Mouse (Mus musculus) frontal cortex, postnatal 10 days (tissue): ENCODE measurements around the gene Arhgap28.
"Not testable (repeated sequence)": the region's sequence is repeated elsewhere in the genome, so short reads cannot be mapped to it uniquely, and the experiment has no call there.

Experiments used
- DNase-seq, 2 experiments: peaks; one replicate each; pipeline ENCODE4 v3.0.0; 2022; ENCODE audit warnings: low spot score in 2 of 2, mixed read lengths in 1 of 2

Gene Arhgap28

DNA sequence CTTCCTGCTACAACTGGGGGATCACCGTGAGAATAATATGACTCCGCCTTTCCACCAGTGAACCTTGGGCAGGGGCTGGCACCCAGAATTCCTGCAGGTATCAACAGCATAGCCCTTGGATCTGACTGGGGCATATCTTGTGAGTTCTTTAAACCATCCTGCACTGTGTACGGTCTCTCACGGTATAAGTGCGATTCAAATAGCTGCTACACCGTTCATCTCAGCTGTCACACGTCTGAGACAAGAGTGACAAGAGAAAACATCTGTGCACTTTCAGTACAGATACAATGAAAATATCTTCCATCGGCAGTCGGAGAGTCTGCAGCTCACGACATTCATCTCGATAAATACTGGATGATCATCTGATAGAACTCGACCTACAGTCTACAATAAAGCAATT lies 126.3 kb downstream of the Arhgap28 start:
- DNase-seq = no peak

DNA sequence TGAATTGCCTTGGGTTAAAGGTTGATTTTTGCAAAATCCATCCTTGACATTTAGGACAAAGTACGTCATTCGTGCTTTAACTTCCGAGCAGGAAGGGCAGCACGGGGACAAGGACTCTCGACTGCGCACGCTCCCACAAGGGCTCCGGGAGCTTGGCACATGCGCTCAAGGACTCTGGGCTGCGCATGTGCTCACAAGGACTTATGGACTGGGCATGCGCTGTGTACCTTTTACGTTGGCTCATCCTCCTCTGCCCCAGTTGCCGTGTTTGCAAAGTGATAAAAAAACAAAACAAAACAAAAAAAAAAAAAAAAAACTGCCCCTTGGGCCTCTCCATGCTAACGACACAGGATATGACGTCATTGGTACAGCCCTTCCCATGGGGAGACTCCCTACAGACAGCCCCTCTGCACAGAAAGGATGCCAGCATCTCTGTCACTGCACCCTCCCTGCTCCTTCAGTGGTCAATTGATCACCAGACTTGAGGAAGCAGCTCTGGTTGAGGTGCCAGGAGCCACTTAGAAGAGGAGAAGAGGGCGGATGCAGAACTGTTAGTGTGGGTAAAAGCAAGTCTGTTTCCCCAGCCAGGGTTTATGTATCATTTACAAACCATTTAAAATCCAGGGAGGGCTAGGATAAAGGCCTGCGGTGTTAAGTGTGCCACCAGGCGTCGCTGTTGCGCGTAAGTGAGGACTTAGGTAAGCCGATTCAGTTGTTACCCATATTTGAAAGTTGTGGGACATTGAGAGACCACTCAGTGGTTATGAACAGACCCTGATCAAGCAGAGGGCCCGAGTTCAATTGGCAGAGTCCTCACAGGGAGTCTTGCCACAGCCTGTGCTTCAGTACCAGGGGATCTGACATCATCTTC lies 134.0 kb downstream of the Arhgap28 start:
- DNase-seq = peak; percentile 21 to 63

DNA sequence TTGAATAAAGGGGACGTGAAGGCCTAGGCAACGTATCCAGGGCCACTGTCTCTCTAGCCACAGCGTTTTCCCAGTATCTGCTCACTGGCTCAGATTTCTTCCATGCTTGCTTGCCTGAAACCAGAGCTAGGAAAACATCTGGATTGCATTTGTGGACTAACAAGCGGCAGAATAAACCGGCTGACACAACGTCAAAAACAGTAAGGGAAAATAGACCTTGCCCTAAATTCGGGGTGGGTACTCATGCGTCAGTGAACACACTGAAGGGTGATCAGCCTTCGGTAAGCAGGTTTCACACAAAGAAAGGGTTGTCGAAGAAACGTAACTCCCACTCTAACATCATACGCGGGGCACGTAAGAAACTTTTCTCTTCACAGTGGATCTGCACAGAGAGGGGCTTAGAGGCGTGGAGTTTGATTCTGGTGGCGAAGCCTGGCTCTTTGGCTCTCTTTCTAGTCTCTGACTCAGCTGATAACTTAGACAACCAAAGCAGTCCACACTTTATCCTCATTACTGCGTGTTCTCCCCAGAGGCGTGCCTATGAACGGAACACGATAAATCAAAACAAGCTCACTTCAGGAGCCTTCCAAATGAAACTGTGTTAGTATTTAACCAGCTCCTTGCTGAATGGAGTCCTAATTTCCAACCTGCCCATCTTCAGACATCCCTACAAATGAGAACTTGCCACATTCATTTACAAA lies 137.2 kb downstream of the Arhgap28 start:
- DNase-seq = no peak

DNA sequence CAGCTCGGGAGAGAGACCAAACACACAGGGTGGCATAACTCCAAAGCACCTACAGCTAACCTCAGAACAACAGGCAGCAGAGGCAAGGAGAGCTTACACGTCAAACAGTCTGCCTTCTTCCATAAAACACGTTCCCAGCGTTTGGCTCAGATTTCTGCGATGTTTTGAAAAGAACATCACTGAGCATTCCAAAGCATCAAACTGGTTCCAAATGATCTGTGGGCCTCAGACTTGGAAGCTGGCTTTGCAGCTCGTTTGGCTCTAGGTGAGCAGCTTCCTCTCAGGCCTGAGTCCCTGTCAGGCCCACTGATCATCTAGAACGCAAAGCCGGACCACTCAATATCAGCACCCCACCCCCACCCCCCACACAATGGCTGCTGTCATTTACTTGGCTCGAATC lies 137.9 kb downstream of the Arhgap28 start:
- DNase-seq = no peak

DNA sequence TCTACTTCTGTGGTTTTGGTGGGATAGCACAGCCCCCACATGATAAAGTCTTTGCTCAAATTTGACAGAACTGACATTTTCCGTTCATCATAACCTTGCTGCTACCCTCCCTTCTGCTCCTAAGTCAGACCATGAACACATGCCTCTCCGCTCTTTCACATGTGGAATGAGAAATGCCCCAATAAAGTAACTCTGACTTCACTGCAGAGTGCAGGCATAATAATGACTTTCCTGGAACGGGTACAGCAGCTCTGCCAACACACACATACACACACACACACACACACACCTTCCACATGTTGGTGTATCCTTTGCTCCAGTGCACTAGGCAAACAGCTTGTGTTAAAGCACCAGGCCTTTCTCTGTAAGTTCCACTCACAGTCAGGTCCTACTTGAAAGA lies 139.0 kb downstream of the Arhgap28 start:
- DNase-seq = no peak

DNA sequence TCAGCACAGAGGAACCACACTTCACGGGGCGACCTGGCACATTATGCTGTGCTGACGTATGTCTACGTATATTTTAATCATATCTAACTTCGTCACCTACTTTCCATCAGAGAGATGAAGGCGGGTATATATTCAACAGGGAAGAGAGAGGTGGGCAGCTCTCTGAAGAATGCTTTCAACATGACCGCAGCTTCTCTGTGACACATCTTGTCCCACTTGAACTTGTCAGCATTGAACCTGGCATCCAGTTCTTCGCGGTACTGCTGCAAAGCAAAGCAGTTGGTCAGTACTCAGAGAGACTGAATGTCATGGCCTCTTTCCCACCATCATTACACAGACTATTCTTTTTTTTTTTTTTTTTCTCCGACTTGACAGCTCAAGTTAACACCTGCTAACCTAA lies 139.6 kb downstream of the Arhgap28 start:
- DNase-seq = no peak

DNA sequence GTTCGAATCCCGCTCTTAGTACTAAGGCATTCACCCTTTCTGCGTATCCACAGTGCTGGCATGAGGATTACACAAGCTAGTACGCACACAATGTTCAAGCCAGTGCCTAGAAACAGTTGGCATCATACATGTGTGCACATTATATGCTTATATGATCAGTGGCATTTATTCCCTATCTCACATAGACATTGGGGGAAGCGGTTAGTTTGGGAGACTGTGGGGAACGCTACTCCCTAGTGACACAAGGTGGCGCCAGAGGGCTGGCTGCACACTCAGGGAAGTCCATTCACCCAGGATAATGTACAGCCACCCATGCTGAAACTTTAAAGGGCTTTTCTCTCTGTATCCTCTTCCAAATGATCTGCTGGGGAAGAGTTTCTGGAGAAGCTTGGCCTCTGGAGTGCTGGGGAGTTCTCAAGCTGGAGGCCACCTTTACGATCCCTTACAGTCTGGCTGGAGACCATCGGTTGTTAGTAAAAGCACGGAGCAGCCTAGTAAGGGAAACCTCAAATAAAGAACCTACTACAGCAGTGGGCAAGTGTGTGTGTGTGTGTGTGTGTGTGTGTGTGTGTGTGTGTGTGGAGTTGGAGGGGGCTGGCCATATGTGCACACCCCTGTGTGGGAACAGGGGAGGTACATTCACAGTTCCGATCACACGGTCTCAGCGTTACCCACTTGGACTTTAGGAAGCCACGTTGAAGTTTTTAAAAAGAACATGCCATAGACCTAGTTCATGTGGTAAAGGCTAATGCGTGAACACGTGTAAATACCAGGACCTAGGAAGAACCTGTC lies 142.0 kb downstream of the Arhgap28 start:
- peak; percentile 31 to 74 for DNase-seq

DNA sequence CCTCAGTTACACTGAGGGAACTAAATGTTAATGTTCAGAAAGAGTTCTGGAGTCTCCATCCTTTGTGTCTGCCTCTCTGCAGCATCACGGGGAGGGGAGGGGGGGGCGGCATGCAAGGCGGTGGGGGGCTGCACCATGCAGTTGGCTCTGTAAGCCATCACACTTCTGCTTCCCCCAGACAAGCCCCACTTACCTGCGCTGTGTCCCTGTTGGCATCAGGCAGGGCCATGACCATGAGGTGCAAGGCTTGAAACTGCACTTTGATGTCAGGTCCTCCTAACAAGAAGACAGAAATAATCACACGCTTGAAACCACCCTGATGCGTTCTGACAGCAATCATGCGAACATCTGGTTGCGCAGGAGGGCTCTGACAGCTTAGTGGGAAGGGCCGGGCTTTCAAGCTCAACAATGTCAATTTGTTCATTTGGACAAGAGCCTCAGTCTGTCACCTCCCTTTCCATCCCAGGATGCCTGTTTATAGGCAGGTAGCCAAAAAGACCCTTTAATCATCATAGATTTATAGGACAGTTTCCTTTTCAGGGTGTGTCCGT lies 142.8 kb downstream of the Arhgap28 start:
- no peak for DNase-seq

DNA sequence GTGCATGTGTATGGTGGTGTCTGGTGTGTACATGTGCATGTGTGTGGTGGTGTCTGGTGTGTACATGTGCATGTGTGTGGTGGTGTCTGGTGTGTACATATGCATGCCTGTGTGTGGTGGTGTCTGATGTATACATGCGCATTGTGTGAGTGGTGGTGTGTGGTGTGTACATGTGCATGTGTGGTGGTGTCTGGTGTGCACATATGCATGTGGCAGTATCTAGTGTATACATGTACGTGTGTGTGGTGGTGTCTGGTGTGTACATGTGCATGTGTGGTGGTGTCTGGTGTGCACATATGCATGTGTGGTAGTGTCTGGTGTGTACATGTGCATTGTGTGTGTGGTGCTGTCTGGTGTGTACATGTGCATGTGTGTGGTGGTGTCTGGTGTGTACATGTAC lies 162.4 kb downstream of the Arhgap28 start:
- not testable (repeated sequence) for DNase-seq

DNA sequence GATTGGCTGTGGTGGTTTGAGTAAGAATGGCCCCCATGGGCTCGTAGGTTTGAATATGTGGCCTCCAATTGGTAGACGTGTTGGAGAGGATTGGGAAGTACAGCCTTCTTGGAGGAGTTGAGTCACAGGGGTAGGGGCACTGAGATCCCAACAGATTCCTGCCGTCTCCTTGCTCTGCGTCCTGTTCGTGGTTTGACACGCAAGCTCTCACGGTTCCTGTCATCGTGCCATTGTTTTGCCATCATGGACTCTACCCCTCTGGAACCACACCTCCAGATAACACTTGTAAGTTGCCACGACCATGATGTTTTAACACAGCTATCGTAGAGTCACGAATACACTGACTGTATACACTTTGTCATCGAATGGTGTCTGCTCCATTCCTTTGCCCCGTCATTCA lies 165.0 kb downstream of the Arhgap28 start:
- DNase-seq = no peak

DNA sequence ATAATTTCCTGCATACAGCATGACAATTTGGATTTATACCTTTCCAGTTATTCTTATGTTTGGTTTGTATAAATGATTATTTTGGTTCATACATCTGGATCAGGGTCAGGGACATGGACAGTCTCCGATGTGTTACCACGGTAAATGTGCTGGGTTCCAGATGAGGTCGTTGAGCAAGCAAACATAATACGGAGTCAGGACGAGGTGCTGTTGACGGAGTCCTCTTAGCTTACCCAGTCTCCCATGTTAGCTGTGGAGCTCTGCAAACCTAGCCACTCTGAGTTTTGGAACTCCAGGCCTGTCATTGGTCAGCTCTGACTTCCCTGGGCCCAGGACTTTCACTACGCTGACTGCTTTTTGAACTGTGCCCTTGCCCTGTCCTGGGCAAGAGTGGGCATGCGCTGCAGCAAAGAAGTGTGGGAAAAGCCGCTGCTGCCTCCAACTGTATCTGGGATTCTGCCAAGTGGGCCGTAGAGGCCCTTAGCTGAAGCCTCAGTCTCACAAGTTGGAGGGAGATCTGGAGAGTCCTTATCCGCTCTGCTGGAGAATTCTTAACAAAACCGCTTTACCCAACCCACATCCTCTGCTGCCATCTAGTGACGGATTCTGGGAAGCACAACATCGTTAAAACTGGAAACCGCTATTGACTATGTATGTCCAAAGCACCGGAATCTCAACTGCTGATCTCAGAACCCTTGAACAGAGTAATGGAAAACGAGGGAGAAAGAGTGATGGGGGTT lies 166.4 kb downstream of the Arhgap28 start:
- DNase-seq = peak; percentile 35 to 72

DNA sequence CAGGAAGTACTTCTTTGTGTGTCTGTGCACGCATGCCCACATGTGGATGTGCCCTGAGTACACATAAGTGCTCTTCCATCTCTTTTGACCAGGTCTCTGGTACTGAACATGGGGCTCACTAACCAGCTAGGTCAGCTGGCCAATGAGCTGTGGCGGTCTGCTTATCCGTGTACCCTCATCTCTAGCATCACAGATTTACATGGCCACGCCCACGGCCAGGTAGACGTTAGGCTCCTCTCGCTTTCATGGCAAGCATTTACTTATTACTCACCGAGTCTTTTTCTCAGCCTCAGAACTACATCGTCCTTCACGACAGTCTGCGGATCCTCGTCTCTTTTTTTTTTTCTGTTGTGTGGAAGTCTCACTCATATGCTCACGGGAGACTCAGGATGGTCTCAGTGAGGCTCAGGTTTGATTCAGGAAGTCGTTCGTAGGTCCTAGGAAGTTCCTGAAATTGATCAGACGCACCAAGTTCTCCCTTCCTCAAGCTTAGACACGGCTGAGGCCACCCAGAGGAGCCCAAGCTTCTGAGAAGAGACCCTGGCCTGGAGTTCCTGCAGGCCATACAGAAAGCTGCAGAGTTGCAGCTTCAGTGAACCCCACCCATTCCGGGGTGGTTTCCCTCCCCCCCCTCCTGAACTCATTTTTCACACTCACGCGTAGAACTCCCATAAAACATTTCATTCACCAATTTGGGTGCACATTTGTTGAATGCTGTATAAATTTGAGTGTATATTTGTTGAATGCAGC lies 167.6 kb downstream of the Arhgap28 start:
- DNase-seq = no peak

DNA sequence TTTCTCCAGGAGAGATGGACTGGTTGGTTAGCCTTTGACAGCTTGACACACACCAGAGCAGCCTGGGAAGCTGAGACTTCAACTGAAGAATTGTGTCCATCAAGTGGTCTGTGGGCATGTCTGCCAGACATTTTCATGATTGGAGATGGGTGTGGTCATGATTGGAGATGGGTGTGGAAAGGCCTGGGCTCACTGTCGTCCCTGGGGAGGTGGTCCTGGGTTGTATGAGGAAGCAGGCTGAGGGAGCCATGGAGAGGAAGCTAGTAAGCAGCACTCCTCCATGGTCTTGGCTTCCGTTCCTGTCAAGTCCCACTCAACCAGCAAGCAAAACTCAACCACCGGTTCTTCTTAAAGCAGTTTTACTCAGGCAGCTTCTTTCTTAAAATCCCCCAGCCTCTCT lies 176.5 kb downstream of the Arhgap28 start:
- DNase-seq = no peak

DNA sequence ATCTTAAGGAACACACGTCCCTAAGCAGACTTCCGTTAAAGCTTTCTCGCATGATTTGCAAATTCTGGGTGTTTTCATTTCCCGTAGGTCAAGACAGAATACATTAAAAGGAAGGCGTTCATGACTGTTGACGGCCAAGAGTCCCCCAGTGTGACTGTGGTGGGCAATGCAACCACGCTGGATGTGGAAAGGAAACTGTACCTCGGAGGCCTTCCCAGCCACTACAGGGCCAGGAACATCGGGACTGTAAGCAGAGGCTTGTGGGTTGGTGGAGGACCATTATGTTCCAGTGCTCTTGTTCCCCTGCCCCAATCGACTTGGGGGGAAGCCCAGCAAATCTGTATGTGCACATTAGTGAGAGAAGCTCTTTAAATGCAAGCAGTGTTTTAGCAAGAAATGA lies 187.0 kb downstream of the Arhgap28 start:
- DNase-seq = no peak

DNA sequence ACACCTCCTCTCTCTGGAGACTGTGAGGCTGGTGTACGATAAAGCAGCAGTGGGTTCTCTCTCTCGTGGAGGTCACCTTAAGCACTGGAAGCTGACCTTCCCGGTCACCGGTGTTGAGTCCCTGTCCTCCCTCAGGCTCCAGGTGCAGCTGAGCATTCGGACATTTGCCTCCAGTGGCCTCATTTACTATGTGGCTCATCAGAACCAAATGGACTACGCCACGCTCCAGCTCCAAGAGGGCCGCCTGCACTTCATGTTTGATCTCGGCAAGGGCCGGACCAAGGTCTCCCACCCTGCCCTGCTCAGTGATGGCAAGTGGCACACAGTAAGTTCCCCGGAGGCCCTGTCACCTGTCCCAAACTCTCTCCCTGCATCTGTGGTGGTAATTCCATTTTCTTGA lies 188.2 kb downstream of the Arhgap28 start:
- no peak for DNase-seq

DNA sequence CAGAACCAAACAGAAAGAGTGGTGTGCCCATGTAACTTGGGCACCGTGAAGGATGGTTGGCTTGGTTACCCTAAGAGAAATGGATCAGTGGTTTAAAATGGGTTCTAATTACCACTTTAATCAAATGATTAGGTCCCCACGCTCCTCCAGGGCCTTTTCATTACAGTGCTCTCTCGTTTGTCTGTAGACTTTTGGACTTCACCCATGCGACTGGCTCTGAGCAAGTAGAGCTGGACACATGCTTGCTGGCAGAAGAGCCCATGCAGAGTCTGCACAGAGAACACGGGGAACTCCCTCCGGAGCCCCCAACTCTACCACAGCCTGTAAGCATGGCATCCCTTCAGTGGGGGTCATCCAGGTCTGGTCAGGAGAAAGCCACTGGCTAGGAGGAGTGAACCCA lies 190.3 kb downstream of the Arhgap28 start:
- no peak for DNase-seq

DNA sequence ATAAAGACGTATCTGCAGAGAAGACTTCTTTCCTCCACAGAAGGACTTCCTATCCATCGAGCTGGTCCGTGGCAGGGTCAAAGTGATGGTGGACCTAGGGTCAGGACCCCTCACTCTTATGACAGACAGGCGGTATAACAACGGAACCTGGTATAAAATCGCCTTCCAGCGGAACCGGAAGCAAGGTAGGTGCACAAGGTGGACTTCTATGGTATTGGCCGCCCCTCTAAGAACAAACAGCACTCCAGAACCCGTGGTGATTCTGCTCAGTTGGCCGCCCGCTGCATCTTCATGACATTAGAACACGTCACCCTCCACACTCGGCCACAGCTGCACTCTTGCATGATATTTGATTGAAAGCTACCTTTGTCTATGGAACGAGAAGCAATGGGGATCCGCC lies 194.7 kb downstream of the Arhgap28 start:
- DNase-seq = no peak
